Mouse (Mus musculus) layer of hippocampus, adult 18-20 months (tissue): Measurements from ENCODE around the gene Acot13. TPM values are rescaled to one million over a fixed set of nuclear protein-coding genes. Genes with fewer than 3 reads are reported as not detected.

ENCODE experiments used
- DNase-seq, 2 experiments: peaks; one replicate each; pipeline ENCODE4 v3.0.0; 2022; ENCODE audit warnings: low spot score in 2 of 2
- total RNA-seq, 2 experiments: library from RNA; stranded (reverse); gene quantifications; 2 replicates each; pipeline ENCODE4 v1.2.3; 2021

The Acot13 gene
- total RNA-seq, 2 experiments from 2014 or later = 119 to 124 TPM

DNA sequence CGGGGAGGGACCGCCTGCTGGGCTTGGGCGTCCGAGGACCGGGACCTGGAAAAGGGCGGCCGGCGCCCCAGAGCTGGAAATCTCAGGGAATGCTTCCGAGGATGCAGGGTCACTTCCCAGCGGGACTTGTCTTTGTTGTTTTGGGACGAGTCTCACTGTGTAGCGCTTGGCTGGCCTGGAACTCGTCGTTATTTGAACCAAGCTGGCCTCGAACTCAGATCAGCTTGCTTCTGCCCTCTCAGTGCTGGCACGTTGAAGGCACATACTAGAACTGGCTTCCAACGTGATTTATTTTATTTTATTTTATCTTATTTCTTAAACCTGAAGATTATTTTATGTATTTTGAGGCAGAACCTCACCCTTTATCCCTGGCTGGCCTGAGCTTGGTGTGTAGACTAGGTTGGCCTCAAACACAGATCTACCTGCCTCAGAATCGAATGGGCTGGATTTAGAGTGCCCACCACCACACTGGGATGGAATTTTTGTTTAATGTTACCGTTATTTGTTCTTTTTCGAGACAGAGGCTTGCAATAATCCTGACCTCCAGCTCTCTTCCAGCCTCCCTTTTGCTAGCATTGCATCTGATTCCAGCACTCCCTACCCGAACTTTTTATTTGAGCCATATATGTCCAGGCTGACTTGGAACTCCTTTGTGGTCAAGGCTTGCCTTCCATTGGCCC, 931 bp upstream of the Acot13 start:
- no peak for DNase-seq

DNA sequence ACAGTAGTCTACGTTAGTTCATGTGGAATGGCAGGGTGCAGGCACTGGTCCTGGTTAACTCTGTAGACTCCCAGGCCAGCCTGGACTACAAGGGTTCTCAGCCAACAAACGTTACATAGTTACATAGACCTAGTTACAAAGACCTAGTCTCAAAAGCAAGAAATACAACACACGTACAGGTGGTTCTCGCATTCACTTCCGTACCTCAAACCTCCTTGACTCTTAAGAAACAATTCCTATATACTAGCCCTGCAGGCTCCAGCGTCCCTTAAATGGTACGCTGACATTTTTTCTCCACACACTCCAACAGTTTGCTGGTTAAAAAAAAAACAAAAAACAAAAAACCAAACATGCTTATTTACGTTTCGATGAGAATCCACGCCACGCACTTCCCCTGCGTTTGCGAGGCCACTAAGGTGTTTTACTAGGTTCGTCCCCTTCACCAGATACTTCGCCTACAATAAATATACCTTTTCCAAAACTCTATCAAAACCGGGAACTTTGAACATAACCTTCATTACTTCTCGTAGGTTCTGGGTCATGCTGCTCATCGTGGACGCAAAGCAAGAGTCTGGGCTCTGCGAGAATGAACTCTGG, 486 bp downstream of the Acot13 start:
- DNase-seq = no peak

DNA sequence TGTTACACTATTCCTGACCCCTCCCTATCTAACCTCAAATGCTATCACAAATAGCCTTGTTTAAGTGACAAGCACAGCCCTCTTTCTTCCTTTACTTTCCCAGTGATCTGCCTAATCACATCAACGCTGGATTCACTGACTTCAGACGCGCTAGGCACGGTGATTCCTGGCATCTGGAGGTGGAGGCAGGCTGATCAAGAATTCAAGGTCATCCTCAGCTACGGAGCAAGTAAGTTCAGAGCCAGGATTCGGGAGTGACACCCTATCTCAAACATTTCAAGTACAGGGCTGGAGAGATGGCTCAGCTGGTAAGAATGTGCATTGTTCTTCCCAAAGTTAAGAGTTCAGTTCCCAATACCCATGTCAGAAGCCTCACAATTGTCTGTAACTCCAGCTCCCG, 5.2 kb downstream of the Acot13 start:
- DNase-seq = no peak

DNA sequence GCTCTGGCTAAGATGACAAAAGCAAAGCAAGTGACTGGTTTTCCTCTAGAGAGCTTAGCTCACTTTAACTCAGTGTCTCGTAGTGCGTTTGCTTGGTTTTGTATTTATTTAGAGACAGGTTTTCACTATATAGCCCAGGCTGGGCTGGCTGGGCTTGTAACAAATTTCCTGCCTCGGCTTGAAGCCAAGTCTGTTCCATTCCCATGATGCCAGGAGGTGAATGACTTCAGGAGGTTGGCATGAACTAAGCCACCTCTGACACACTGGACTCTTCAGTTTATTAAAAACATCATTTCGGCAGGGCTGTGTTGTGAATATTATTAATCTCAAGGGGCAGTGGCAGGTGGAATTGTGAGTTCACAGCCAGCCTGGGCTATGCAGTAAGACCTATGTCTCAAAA, 5.8 kb downstream of the Acot13 start:
- DNase-seq = no peak

DNA sequence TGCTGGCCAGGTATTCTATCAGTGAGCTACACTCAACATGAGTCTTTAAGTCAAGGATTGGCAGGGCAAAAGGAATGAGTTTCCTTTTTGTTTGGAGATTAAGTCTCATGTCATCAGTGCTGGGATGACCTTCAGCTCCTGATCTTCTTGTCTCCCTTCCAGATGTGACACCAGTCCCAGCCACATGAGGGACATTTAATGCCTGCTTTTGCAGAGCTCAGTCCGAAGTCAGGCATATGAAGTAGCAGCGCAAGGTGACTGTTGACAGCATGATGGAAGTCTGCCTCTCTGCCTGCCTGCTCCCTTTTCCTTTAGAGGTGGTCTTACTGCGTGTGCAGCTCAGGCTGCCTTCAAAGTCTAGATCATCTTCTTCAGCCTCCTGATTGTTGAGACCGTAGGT, 6.7 kb downstream of the Acot13 start:
- DNase-seq = no peak

DNA sequence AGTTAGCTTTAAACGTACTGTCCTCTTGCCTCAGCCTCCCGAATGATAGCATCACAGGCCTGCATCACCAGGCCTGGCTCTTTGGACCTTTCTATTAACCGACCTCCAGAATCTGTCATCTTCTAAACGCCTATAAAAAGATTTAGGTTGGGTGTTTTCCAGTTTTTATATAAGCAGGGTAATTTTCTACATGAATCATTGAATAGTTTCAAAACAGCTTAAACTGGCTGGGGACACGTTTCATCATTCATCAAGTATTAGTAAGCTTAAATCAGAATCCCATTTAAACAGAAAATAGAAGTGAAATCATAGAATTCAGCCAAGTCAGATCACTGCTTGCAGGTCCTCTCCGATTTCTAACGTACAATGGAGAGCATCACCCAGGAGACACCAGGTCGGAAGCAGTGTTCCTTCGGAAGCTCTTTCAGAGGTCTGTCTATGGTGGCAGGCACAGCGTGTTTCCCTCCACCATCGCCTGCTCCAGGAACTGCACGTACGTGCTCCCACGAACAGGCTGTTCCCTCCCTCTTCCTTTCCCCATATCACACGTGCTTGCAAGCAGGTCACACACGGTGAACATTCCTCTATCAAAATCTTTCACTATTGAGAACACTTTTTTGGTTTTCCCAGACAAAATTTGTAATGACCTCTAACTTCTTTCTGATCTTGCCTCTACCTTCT, 8.5 kb downstream of the Acot13 start:
- peak; percentile 66 to 87 for DNase-seq

DNA sequence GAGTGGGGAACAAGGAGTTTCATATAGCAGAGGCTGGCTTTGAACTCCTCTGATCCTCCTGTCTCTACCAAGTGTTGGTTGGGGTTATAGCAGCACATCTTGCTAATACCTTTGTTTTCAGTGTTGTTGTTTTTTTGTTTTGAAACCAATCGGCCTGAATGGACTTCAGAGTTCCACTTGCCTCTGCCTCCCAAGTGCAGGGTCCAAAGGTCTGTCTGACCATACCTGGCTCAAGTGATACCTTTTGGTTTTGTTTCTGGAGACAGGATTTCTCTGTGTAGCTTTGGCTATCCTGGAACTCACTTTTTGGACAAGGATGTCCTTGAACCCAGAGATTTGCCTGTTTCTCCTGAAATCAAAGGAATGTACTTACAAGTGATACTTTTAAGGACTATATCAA, 11.4 kb downstream of the Acot13 start:
- DNase-seq = no peak

DNA sequence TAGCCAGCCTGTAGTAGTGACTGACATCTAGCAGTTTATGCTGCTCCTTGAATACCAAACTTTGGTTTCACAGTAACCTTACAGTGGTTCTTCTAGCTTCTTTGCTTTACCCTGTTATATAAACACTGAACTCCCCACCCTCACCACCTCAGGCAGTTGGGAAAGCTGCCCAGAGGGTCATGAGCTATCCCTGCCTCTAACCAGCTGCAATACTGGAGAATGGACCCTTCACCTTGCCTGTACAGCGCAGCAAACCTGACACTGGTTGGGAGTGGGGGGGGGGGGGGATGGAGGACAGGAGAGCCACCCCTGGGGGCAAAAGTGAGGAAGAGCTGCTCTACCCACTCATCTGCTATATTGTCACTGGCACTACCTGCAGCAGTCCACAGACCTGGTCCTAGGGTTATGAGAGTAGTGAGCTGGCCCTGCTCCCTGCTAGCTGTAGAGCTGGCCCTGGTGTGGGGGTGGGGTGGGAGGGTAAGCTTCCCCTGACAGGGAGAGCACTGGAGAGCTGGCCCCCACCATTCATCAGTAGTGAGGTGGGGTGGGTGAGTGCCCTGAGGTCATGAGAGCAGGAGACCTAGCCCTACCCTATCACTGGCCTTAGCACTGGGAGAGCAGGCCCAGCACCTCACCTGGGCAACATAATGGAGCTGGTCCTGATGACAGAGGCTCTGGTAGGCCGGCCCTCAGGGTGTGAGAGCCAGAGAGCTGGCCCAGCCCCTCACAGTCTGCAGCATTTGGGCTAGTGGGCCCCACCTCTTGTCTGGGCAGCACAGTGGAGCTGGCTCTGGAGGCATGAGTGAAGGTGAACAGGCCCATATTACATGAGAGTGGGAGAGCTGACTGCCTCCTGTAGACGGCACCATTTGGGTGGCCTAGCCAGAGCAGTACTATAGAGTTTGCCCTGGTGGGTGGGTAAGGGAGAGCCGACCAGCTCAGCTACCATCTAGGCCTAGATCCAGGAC, 14.9 kb downstream of the Acot13 start:
- DNase-seq = no peak

DNA sequence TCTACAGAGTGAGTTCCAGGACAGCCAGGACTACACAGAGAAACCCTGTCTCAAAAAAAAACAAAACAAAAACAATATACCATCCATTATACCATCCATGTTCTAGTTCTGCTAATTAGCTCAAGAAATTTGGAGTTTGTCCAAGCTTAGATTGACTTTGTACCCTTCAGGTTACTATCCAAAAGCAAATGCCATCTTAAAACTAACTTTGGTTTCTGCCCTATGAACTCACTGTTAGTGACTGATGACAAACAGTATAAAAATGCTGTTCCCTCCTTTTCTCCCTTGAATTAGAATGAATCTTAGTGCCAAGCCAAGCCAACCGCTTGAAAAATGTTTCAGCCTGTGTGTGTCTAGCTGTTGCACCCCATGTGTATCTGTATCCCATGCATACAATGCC, 16.7 kb downstream of the Acot13 start:
- DNase-seq = no peak

DNA sequence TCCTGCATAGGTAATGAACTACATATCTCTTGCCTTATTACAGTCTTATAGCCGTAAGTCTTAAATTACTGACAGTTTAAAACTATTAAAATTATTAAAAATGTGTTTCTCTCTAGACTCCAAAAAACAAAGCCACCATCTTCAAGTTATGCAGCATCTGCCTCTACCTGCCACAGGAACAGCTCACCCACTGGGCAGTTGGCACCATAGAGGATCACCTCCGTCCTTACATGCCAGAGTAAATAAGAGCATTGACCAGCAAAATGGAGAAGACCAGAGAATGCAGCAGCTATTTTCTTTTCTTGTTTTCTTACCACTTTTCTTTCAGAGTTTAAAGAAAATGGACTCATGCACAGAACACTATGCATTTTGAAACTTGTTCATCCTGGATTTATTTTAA, 18.8 kb downstream of the Acot13 start:
- DNase-seq = no peak

DNA sequence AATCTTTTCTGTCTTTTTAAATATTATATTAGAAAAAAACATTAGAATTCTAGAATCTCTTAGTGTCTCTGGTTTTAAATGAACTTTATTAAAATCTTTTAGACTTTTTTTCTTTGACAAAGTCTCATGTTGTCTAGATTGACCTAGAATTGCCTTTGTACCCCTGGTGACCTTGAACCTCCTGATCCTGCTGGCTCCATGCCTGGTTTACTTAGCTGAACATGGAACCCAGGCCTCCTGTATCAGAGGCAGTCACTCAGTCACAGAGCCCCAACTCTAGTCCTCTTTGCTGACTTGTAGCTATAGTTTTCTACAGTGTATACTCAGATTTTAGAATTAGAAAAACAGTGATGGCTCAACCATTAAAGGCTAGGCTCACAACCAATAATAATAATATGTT, 25.3 kb downstream of the Acot13 start:
- DNase-seq = no peak

DNA sequence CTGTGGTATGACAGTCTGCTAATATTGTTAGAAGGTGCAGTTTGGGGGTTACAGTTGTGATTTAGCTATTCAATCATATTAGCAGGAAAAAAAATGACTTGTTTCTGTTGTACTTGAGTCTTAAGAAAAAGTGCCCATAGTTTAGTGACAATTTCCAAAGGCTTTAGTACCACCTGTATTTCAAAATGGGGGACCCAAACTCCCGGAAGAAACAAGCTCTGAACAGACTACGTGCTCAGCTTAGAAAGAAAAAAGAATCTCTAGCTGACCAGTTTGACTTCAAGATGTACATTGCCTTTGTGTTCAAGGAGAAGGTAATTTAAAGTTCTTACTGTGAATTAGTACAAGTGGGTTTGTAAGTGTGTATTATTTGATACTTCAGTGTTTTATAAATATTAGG, 28.1 kb downstream of the Acot13 start:
- no peak for DNase-seq

DNA sequence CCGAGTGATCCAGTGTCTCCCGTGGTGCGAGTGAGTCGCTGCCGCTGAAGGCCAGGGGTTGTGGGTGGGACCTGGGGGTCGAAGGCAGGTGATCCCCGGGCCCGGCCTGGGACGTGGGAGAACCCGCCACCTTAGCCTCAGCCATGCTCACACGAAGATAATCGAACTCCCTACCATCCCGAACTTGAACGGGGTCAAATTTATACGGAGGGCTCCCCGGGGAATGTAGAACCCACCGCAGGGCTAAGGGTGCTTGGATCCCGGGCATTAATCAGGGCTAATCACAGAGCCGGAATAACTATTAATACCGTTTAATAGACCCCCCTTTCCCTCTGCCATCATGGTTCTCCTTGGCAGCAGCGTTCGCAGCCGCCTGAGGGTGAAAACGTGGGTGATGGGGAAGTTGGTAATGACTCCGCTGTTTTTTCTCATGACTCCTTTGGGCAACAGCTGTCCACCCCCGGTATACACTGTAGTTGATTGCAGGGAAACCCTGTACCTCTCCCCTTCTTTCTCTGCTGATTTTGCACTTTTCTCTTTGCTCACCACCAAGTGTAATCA, 29.1 kb downstream of the Acot13 start:
- DNase-seq = peak in 1 of 2 experiments; percentile 34

DNA sequence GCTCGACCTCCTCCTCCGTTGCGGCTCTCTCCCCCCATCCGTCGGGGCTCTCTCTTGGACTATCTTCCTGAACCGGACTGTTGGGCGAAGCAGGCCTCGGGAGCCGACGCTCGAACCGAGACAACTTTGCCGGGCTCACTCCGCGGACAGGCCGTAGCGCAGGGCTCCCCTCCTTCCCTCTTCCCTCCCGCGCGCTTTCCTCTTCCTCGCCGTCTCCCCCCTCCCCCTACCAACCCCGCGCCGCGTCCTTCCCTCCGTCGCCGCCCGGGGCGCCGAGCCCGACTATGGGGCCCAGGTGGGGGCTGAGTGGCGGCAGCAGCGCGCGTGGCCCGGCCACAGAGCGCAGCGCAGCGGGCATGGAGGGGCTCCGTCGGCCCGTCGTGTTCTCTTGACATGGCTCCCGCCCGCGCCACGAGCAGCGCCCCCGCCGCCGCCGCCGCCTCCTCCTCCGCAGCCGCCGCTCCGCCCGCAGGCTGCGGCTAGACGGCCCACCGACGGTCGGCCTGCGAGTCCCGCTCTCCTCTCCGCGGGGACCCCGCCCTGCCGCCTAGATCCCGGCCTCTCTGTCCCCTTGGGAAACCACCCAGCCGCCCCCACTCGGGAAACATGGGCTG, 29.9 kb downstream of the Acot13 start, which contains the start of gene BC005537:
Gene BC005537 (plus strand): TSS at position 350 of the 614 bp plus-strand sequence.
- peak; percentile 25 to 43 for DNase-seq

DNA sequence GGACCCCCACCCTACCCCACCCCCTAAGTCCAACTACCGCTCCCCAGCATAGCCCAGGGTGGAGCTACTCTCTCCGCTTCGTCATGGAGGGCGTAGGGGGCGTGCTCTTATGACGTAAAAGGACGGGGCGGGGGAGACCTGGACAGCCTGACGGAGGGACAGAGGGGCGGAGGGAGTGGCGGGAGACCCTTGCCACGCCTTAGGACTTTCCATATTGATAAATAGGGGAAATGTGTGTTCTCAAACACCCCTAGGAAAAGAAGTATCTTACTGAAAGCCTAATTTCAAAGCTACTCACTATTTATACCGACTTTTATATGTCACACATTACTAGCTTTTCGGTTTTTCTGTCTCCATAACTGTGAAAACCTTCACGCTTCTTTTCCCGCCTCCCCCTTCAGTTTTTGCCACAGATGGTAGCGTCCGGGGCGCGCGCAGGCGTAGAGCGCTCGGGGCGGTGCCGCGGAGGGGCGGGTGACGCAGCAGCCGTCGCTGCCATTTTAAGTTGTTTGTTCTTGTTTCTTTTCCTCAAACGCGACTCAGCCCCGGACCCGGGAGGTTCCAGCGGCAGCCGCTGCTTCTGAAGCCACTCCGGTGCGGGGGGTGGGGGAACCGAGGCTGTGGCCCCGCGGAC, 30.5 kb downstream of the Acot13 start:
- peak; percentile 96 to 97 for DNase-seq

DNA sequence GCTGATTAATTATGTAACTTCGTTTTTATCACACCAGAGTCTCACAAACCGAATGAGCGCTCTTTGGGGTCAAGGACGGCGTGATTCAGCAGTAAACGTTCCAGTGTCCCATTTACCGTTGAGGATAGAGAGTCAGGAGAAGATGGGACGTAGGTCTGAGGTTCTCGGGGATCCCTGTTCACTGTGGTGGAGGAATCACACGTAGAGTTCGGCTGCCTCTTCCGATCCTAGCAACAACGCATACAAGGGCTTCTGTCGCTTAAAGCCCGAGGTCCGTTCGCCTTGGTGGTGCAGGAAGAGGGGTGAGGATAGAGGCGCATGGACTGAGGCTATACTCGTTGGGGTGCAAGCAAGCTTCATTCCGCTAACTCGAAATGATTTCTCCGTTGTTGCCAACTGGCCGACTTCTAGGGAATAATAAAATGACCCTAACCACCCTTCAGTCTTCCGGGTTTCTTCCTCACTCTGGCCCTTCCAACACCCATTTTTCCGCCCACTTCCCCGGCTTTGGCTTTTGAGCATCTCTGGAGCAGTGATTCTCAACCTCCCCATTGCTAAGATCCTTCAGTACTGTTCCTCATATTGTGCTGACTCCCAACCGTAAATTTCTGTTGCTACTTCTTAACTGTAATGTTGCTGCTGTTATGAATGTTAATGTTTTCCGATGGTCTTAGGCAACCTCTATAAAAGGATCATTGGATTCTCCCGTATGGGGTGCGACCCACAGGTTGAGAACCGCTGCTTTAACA, 31.2 kb downstream of the Acot13 start:
- peak; percentile 43 to 62 for DNase-seq

DNA sequence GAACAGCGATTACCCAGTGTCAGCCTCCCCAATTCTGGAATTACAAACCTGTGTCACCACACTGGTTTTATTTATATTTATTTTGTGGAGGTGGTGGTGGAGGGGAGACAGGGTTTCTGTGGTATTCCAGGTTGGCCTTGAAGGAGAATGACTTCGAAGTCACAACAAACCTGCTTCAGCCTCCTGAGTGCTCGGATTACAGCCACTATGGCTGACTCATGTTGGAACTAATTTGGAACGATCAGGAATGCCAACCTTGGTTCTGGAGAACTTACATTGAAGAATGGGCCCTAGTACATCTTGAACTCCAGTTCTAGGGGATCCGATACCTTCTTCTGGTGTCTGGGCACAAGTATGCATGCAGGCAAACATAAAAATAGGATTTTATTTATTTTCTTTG, 32.0 kb downstream of the Acot13 start:
- DNase-seq = no peak

DNA sequence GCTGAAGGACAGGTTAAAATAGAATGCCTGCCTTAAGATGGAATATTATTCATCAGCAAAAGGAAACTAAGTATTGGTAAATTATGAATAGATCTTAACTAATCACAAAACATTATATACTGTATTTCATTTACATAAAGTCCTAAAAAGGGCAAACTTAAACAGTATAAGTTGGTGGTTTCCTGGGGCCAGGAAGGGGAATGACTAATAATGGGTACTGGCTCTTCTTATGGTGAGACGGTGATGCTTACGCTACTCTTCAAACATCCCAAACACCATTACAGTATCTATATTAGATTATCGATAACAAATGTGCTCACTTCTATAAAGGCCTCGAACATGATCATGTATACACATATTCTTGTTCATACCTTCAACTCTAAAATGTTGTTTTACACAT, 32.7 kb downstream of the Acot13 start:
- DNase-seq = no peak

DNA sequence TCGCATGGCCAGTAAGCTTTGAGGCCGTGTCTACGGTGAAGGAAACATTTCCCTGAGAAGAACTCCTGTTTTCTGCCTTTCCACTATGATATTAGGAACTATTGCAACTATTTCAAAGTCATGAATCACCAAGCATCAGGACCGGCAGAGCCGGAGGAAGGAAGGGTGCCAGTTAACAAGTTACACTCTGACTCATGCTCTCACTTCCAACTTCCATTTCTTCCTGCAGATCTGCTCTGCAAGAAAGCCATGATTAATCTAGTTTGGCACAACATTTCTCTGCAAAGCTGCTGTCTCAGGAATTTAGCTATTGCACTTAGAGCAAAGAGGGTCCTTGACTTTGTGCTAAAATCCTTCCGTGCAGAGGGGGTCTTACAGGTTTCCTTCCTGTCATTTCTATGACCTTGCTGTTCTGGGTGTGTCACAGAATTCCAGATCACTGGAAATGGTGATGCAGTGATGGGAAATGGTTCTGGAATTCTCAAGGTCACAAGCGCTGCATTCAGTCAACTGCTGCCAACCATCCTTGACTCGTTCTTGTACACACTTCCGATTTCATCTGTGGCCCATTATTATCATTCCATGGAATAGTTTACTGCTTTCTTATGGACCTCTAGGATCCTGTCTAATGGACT, 38.8 kb downstream of the Acot13 start:
- no peak for DNase-seq
